Comparison of ENCODE assay signal across 8 mouse cellular contexts in genomic region chr10:127189651-127190381, GRCm38 (mm10). TPM values are rescaled to one million over a fixed set of nuclear protein-coding genes. Genes with fewer than 3 reads are reported as not detected.
A peak's percentile ranks its signal among the peaks of the same experiment; 100 is the strongest.
DNase-seq lines count a peak whose midpoint lies in the region; ATAC-seq and TF ChIP-seq lines count a peak whose summit lies in the region.

TSS of gene Arhgef25 (minus strand) at chr10:127190083.

- TF ChIP-seq POLR2A in heart, adult 2 months (IDR thresholded peaks at IDR 0.05; ENCODE audit: insufficient read depth, low read depth, low read length): no peak; the same call in 1 of the 2 replicates
- TF ChIP-seq POLR2A in thymus, adult 2 months (IDR thresholded peaks at IDR 0.05; ENCODE audit: control insufficient read depth, extremely low read depth, insufficient read depth, low read length, poor library complexity): no peak

- no peaks in the 10 kb centered on the region for H3K36me3 ChIP-seq in heart, adult 2 months (ENCODE audit: control insufficient read depth, insufficient read depth, low read length)
- peaks cover 18% of the 10 kb centered on the region for H3K36me3 ChIP-seq in kidney, embryonic 16.5 days (ENCODE audit: insufficient read depth, low read length)
- no peaks in the 10 kb centered on the region for H3K36me3 ChIP-seq in liver, embryonic 16.5 days (ENCODE audit: control insufficient read depth, insufficient read depth)
- no peaks in the 10 kb centered on the region for H3K36me3 ChIP-seq in thymus, adult 2 months (ENCODE audit: control insufficient read depth, insufficient read depth, low read length)

- TF ChIP-seq CTCF in heart, adult 2 months (IDR thresholded peaks at IDR 0.05): no peak
- TF ChIP-seq CTCF in thymus, adult 2 months (IDR thresholded peaks at IDR 0.05; ENCODE audit: borderline replicate concordance, control insufficient read depth, extremely low read depth, insufficient read depth, low read length, poor library complexity): no peak

- no peaks in the 10 kb centered on the region for H3K79me2 ChIP-seq in heart, adult 2 months (replicated peaks; ENCODE audit: control insufficient read depth, insufficient read depth, low read length)

- H3K9ac ChIP-seq in heart, adult 2 months (ENCODE audit: low read depth, low read length): peak within 1 kb of the TSS; percentile 77
- H3K9ac ChIP-seq in kidney, embryonic 16.5 days (replicated peaks; ENCODE audit: low read length): peak within 1 kb of the TSS; percentile 80
- peak within 1 kb of the TSS; percentile 74 for H3K9ac ChIP-seq in liver, embryonic 16.5 days (ENCODE audit: low read depth, low read length)

- peak within 1 kb of the TSS; percentile 79 for H3K27ac ChIP-seq in heart, adult 2 months
- peak within 1 kb of the TSS; percentile 93 for H3K27ac ChIP-seq in kidney, embryonic 16.5 days (ENCODE audit: low read length)
- H3K27ac ChIP-seq in liver, embryonic 16.5 days (ENCODE audit: low read length): peak within 1 kb of the TSS; percentile 87
- no peak within 1 kb of the TSS for H3K27ac ChIP-seq in thymus, adult 2 months (ENCODE audit: control insufficient read depth, insufficient read depth, low read length)

- WGBS in heart, adult 2 months: 8% methylated on average over 33 of the region's 35 CpGs
- WGBS in kidney, embryonic 16.5 days: 2% methylated on average over 35 of the region's 35 CpGs
- WGBS in liver, embryonic 16.5 days (ENCODE audit: insufficient replicate concordance): 4% methylated on average over 35 of the region's 35 CpGs
- 18% methylated on average over 35 of the region's 35 CpGs for WGBS in thymus, adult 2 months

- TF ChIP-seq EP300 in heart, adult 2 months (IDR thresholded peaks at IDR 0.05; ENCODE audit: insufficient read depth, low read depth, low read length): no peak; the same call in 1 of the 2 replicates

- no peaks in the 10 kb centered on the region for H3K9me3 ChIP-seq in kidney, embryonic 16.5 days (ENCODE audit: low read length)
- H3K9me3 ChIP-seq in liver, embryonic 16.5 days (replicated peaks; ENCODE audit: control insufficient read depth, low read length): no peaks in the 10 kb centered on the region

- no peak for DNase-seq in left cerebral cortex, adult 18-20 months (ENCODE audit: low spot score in 2 of 2)
- no peak for DNase-seq in left cerebral cortex, adult 11 months (ENCODE audit: low spot score)
- peak; percentile 70 for DNase-seq in embryo, embryonic 11 days
- DNase-seq in heart, adult 2 months: peak; percentile 80 to 83
- peak; percentile 37 for DNase-seq in ovary, adult 18-20 months (ENCODE audit: low spot score)
- DNase-seq in thymus, adult 2 months: no peak

- H3K4me1 ChIP-seq in heart, adult 2 months (ENCODE audit: control insufficient read depth, insufficient read depth, low read length): peaks cover 1% of the 10 kb centered on the region
- H3K4me1 ChIP-seq in kidney, embryonic 16.5 days (ENCODE audit: insufficient read depth, low read length): peaks cover 48% of the 10 kb centered on the region
- H3K4me1 ChIP-seq in liver, embryonic 16.5 days (ENCODE audit: control insufficient read depth, low read depth, low read length): peaks cover 62% of the 10 kb centered on the region
- H3K4me1 ChIP-seq in thymus, adult 2 months (replicated peaks; ENCODE audit: control insufficient read depth, insufficient read depth, low read length): peaks cover 21% of the 10 kb centered on the region

- peak within 1 kb of the TSS; percentile 66 for H3K4me3 ChIP-seq in heart, adult 2 months
- peak within 1 kb of the TSS; percentile 69 for H3K4me3 ChIP-seq in kidney, embryonic 16.5 days (ENCODE audit: low read length)
- peak within 1 kb of the TSS; percentile 65 for H3K4me3 ChIP-seq in liver, embryonic 16.5 days (ENCODE audit: low read depth, low read length)
- no peak within 1 kb of the TSS for H3K4me3 ChIP-seq in thymus, adult 2 months (ENCODE audit: control insufficient read depth, insufficient read depth, low read length)

- H3K4me2 ChIP-seq in kidney, embryonic 16.5 days (replicated peaks; ENCODE audit: low read depth, low read length): peak within 1 kb of the TSS; percentile 96
- peak within 1 kb of the TSS; percentile 97 for H3K4me2 ChIP-seq in liver, embryonic 16.5 days (ENCODE audit: low read depth, low read length)

- intact Hi-C loops in heart, adult 2 months (cut with DNase I): no loop called here

- ATAC-seq in kidney, embryonic 16.5 days (ENCODE audit: low FRiP score, low TSS enrichment): peak; percentile 42
- ATAC-seq in liver, embryonic 16.5 days (ENCODE audit: low read depth): no peak

- no peaks in the 10 kb centered on the region for H3K27me3 ChIP-seq in heart, adult 2 months (ENCODE audit: control insufficient read depth, insufficient read depth, low read length)
- H3K27me3 ChIP-seq in kidney, embryonic 16.5 days (ENCODE audit: insufficient read depth, low read length): no peaks in the 10 kb centered on the region
- H3K27me3 ChIP-seq in liver, embryonic 16.5 days (ENCODE audit: control insufficient read depth, insufficient read depth, low read depth, low read length): peaks cover 3% of the 10 kb centered on the region
- H3K27me3 ChIP-seq in thymus, adult 2 months (ENCODE audit: control insufficient read depth, insufficient read depth, low read length): peaks cover 20% of the 10 kb centered on the region

RNA-seq across cellular contexts. Expression of gene Arhgef25, which starts in this region (rescaled TPM):
- total RNA-seq in left cerebral cortex, adult 18-20 months (2021): 100 to 1,000 TPM; 163 to 215 TPM
- 10 to 100 TPM in 1 of 2 experiments, 1 to 10 TPM in 1; 9.8 to 10.1 TPM for total RNA-seq in heart, adult 2 months (2021)
- polyA plus RNA-seq in heart, adult 2 months (2012; rRNA removed): 17.4 and 18.2 TPM in 2 replicates
- 47.8 and 53.8 TPM in 2 replicates for polyA plus RNA-seq in kidney, embryonic 16.5 days (2015; fragmentation: Nextera tagmentation; extraction: Ambion mirVana)
- 4.8 and 5.7 TPM in 2 replicates for polyA plus RNA-seq in liver, embryonic 16.5 days (2015; fragmentation: Nextera tagmentation; extraction: Ambion mirVana)
- polyA plus RNA-seq in thymus, adult 2 months (2012; rRNA removed): 4.2 and 5.6 TPM in 2 replicates

Comparison
In these comparisons a context has a peak if more than half of its experiments do, and no peak if none do; other contexts are left out.
1. RNA of gene Arhgef25 (total RNA-seq): 163 to 215 TPM in left cerebral cortex, adult 18-20 months; 9.8 to 10.1 TPM in heart, adult 2 months; every median in the first group is over 10 times any median in the second.
2. DNase-seq: peak in embryo, embryonic 11 days (single experiment), heart, adult 2 months (2 of 2) and ovary, adult 18-20 months (single experiment); none in left cerebral cortex, adult 18-20 months (0 of 2), left cerebral cortex, adult 11 months (single experiment) and thymus, adult 2 months (single experiment).
3. Peak in every context shown above with its lines, with median percentiles within 50 percentile points of each other: H3K9ac ChIP-seq.